Mouse (Mus musculus) effector memory CD4-positive, alpha-beta T cell, adult 7 months (primary cell): ENCODE results near the gene Otol1. TPM values are rescaled to one million over a fixed set of nuclear protein-coding genes. Genes with fewer than 3 reads are reported as not detected.

Experiments
- polyA plus RNA-seq: library from polyadenylated mRNA; unstranded; fragments of 100-300 nt; shearing (Covaris generic); gene quantifications from one replicate; pipeline ENCODE4 v1.2.1, GENCODE M21; 2017

Otol1 gene
- polyA plus RNA-seq: not detected

GRCm38 (mm10) chr3:70007313-70007712 lies at the start of gene Otol1:
Otol1 (plus strand) TSS chr3:70007613.

Other genes starting within 250 kb of the Otol1 start
- gene Sptssb, start 147.7 kb upstream of the Otol1 start, polyA plus RNA-seq: not detected